Mouse (Mus musculus) liver, postnatal 0 days (tissue): ENCODE measurements around the gene Fgd6.

ENCODE experiments used
- CTCF ChIP-seq: sonication (generic); IDR thresholded peaks from 2 replicates; pipeline ENCODE4 v1.5.1; 2016; ENCODE audit warnings: antibody characterized with exemption, low read depth
- EP300 ChIP-seq: IDR thresholded peaks from 2 replicates; pipeline ENCODE4 v1.6.1; 2016; ENCODE audit warnings: antibody characterized with exemption, low read depth, mild to moderate bottlenecking

DNA sequence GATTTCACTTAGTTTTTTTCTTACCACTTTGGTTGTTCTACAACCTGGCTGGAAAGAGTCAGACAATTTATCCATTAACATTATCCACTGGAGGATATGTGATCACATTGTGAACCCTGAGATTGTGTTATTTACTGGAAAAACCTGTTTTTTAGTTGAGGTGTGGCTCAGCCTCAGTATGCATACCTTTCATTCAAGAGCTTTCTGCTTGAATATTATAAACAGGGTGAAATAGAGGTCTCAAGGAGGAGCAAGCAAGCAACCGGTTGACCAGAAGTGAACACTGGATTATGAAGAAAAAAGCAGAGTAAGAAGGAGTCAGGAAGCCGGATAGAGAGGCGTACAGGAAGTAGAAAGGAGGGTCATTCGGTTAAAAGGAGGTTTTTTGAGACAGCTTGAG is 115.7 kb downstream of the Fgd6 start:
- TF ChIP-seq CTCF, result no peak
- no peak for TF ChIP-seq EP300
